Mouse (Mus musculus) pancreas, adult 10 weeks (tissue): Measurements from ENCODE around the gene D130043K22Rik. TPM values are rescaled to one million over a fixed set of nuclear protein-coding genes. Genes with fewer than 3 reads are reported as not detected.

ENCODE experiments used
- polyA plus RNA-seq: library from polyadenylated mRNA; stranded (reverse); fragments of 350-450 nt; fragmentation: Illumina TruSeq; extraction: RNeasy Lipid Tissue Mini Kit (QIAGEN cat#74804); gene quantifications from one replicate; pipeline ENCODE4 v1.2.3, GENCODE M21; 2015; ENCODE audit warnings: low read depth, low replicate concordance; ENCODE audit not compliant: insufficient read depth

D130043K22Rik gene
- polyA plus RNA-seq: 0.26 TPM

DNA sequence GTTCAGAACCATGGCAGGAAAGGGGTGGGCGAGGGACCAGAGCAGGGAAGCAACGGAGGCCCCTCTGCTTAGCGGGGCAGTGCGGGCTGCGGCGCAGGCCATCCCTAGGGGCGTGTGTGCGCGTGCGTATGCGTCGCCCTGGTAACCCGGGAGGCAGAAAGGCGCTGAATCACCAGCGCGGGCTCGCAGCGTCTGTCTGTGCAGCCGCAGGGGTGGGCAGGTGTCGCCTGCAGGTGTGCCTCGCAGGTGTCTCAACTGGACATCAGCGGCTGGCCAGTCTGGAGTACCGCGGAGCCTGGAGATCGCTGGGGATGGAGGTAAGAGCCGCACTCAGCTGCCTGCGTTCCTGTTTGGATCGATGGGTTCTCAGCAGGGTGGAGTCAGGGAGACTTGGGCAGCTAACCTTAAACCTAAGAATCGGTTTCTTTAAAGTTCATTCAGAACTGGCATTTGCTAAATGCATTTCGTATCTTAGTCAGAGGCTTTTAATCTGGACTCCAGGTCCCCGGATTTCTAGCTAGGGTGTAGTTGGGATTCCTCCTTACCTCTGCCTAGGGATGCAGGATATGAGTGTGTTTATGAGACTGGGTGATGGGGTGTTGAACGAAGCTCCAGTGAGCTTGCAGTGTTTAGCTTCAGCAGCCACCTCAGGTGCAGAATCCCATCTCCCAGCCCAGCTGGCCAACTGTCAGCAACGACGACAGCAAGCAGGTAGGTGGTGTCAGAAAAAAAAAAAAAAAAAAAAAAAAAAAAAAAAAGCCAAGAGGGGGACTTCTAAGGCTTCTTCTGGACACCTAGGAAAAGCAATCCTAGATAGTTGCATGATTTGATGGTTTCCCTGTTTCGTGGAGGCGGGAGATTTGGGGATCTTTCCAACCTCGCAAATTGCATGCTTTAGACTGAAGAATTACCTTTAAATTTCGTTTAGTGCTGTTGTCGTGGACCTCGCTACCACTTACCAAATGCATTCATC lies at the start of gene D130043K22Rik:
Gene D130043K22Rik (plus strand): TSS at position 153 of the 973 bp plus-strand sequence.

DNA sequence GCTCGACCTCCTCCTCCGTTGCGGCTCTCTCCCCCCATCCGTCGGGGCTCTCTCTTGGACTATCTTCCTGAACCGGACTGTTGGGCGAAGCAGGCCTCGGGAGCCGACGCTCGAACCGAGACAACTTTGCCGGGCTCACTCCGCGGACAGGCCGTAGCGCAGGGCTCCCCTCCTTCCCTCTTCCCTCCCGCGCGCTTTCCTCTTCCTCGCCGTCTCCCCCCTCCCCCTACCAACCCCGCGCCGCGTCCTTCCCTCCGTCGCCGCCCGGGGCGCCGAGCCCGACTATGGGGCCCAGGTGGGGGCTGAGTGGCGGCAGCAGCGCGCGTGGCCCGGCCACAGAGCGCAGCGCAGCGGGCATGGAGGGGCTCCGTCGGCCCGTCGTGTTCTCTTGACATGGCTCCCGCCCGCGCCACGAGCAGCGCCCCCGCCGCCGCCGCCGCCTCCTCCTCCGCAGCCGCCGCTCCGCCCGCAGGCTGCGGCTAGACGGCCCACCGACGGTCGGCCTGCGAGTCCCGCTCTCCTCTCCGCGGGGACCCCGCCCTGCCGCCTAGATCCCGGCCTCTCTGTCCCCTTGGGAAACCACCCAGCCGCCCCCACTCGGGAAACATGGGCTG lies 43.5 kb upstream of the D130043K22Rik start, which contains the start of gene BC005537:
Gene BC005537 (plus strand): TSS at position 350 of the 614 bp plus-strand sequence.

GRCm38 (mm10) chr13:24831353-24832130 lies 13.4 kb upstream of the D130043K22Rik start, which contains the start of the genes Acot13 and Tdp2:
Gene Acot13 (minus strand): TSS chr13:24831540.
Gene Tdp2 (plus strand): TSS chr13:24831679.

DNA sequence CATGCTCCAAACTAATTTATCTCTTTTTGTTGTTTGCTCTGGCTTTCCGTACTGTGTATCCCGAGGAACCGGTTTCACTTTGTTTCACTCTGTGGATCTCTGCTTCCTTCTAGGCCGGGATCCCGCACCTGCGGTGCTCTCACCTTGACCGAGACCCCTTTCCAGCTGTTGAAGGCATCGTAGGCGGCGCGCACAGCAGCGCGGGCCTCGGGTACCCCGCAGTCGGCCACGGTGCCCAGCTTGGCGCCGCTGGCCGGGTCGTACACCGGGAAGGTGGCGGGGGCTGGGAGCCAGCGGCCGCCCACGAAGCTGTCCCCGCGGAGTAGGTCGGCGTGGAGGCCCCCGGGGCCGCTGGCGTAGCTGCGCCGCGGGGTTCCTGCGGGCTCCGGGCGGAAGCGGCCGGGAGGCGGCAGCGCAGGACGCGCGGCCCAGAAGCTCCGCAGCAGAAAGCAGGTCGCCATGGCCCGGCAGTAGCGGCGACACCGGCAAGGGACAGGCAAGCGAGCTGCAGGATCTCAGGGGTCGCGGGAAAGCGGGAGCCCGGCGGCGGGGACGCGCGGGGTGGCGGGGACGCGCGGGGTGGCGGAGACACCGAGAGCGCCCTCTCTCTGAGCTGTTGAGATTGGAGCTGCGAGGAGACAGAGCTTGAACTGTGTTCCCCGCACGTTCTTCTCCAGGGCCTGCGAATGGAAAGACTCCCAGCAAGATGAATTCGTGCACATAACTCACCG lies 92.3 kb downstream of the D130043K22Rik start, which contains the start of gene Aldh5a1:
Gene Aldh5a1 (minus strand): TSS at position 554 of the 731 bp plus-strand sequence.

GRCm38 (mm10) chr13:24942512-24943282 lies 97.8 kb downstream of the D130043K22Rik start, which contains the start of gene Gpld1:
Gene Gpld1 (plus strand): TSS chr13:24943152.

Other genes with a start within 250 kb of the D130043K22Rik start
- gene Armh2, start 103.9 kb upstream of the D130043K22Rik start, polyA plus RNA-seq: not detected
- 2.3 TPM for gene Gmnn, start 83.2 kb upstream of the D130043K22Rik start, polyA plus RNA-seq
- gene BC005537, start 43.5 kb upstream of the D130043K22Rik start, polyA plus RNA-seq: 21.4 TPM
- 17.2 TPM for gene Acot13, start 13.6 kb upstream of the D130043K22Rik start, polyA plus RNA-seq
- gene Tdp2, start 13.5 kb upstream of the D130043K22Rik start, polyA plus RNA-seq: 10.2 TPM
- 1.9 TPM for gene Aldh5a1, start 92.5 kb downstream of the D130043K22Rik start, polyA plus RNA-seq
- 3.5 TPM for gene Gpld1, start 98.0 kb downstream of the D130043K22Rik start, polyA plus RNA-seq
- gene Mrs2, start 175.2 kb downstream of the D130043K22Rik start, polyA plus RNA-seq: 5.9 TPM
- gene Dcdc2a, start 210.9 kb downstream of the D130043K22Rik start, polyA plus RNA-seq: 4.2 TPM